Mouse (Mus musculus): ENCODE measurements around the gene Chmp2a. TPM values are rescaled to one million over a fixed set of nuclear protein-coding genes. Genes with fewer than 3 reads are reported as not detected.

Gene Chmp2a
- polyA plus RNA-seq, 1 experiment = 41.1 TPM

DNA sequence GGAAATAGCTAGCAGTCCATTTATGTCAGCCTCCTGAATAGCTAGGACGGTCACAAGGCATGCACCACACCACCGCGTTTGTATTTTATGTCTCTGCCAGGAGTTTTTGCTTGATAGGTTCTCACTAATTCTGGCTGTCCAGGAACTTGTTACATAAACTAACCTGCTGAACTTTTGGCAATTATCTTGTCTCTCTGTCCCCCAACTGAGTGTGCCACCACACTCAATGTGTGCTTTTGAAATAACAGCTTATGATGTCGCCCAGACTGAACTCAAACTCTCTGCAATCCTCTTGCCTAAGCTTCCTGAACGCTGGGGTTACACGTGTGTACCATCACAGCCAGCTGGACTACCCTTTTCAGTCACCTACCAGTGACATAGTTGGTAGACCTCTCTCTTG, 7.9 kb upstream of the Chmp2a start:
- no peak overlapping the region for H3K4me3 ChIP-seq (ENCODE audit: extremely low read depth, insufficient read depth, insufficient read length)
- DNase-seq (ENCODE audit: low read depth in 1 of 2, low spot score in 2 of 2) = no peak
- H3K36me3 ChIP-seq (ENCODE audit: control insufficient read depth, insufficient read depth, low read length) = no peaks in the 10 kb centered on the region
- 85% methylated on average over 6 of the region's 6 CpGs for WGBS
- peaks cover 17% of the 10 kb centered on the region for H3K4me1 ChIP-seq (ENCODE audit: control insufficient read depth, insufficient read depth, insufficient read length)
- peaks cover 13% of the 10 kb centered on the region for H3K27me3 ChIP-seq (ENCODE audit: control insufficient read depth, insufficient read depth, low read length)
- H3K27ac ChIP-seq (ENCODE audit: insufficient read depth, low read length) = no peak overlapping the region
- TF ChIP-seq CTCF (IDR thresholded peaks at IDR 0.05; ENCODE audit: extremely low read depth, insufficient read depth, insufficient read length, insufficient replicate concordance) (no peak), POLR2A (IDR thresholded peaks at IDR 0.05; ENCODE audit: low read depth, low read length) (no peak)

DNA sequence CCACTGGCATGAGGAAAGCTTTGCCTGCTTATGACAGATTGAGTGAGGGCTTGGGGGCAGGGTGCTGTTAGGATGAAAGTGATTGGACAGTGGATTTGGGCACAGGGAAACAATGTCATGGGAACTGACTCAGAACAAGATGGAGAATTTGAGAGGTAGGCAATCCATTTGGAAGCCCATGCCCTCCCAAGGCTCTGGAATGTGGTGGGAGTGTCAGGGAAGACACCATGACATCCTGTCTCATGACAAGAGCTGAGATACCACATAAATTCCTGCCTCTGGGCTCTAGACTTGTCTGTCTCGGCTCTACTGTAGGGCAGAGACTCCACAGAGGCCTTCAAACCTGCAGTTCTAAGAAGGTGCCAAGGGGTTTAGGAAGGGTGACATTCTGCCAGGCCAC, 6.6 kb upstream of the Chmp2a start:
- TF ChIP-seq POLR2A (IDR thresholded peaks at IDR 0.05; ENCODE audit: low read depth, low read length) = no peak
- TF ChIP-seq CTCF (IDR thresholded peaks at IDR 0.05; ENCODE audit: extremely low read depth, insufficient read depth, insufficient read length, insufficient replicate concordance) = no peak
- Histone ChIP-seq H3K27ac (ENCODE audit: insufficient read depth, low read length) (no peak overlapping the region), H3K27me3 (ENCODE audit: control insufficient read depth, insufficient read depth, low read length) (peaks cover 13% of the 10 kb centered on the region), H3K4me1 (ENCODE audit: control insufficient read depth, insufficient read depth, insufficient read length) (peaks cover 23% of the 10 kb centered on the region), H3K4me3 (ENCODE audit: extremely low read depth, insufficient read depth, insufficient read length) (no peak overlapping the region), H3K36me3 (ENCODE audit: control insufficient read depth, insufficient read depth, low read length) (no peaks in the 10 kb centered on the region)
- DNase-seq (ENCODE audit: low read depth in 1 of 2, low spot score in 2 of 2) = no peak
- 82% methylated on average over 1 of the region's 1 CpGs for WGBS

GRCm38 (mm10) chr7:13039181-13039580, 4.6 kb upstream of the Chmp2a start:
- peaks cover 8% of the 10 kb centered on the region for H3K36me3 ChIP-seq (ENCODE audit: control insufficient read depth, insufficient read depth, low read length)
- H3K27me3 ChIP-seq (ENCODE audit: control insufficient read depth, insufficient read depth, low read length) = peaks cover 10% of the 10 kb centered on the region
- no peak overlapping the region for H3K4me3 ChIP-seq (ENCODE audit: extremely low read depth, insufficient read depth, insufficient read length)
- H3K4me1 ChIP-seq (ENCODE audit: control insufficient read depth, insufficient read depth, insufficient read length) = peaks cover 24% of the 10 kb centered on the region
- DNase-seq (ENCODE audit: low read depth in 1 of 2, low spot score in 2 of 2) = no peak
- 76% methylated on average over 1 of the region's 1 CpGs for WGBS
- TF ChIP-seq CTCF (IDR thresholded peaks at IDR 0.05; ENCODE audit: extremely low read depth, insufficient read depth, insufficient read length, insufficient replicate concordance) (no peak), POLR2A (IDR thresholded peaks at IDR 0.05; ENCODE audit: low read depth, low read length) (no peak)
- no peak overlapping the region for H3K27ac ChIP-seq (ENCODE audit: insufficient read depth, low read length)

- Histone ChIP-seq H3K27me3 (ENCODE audit: control insufficient read depth, insufficient read depth, low read length) (peaks cover 5% of the 10 kb centered on the region; the same call in 1 of the 2 replicates), H3K4me1 (ENCODE audit: control insufficient read depth, insufficient read depth, insufficient read length) (peaks cover 19% of the 10 kb centered on the region), H3K4me3 (ENCODE audit: extremely low read depth, insufficient read depth, insufficient read length) (peak overlapping the region; percentile 100), H3K27ac (ENCODE audit: insufficient read depth, low read length) (peak overlapping the region; percentile 100), H3K36me3 (ENCODE audit: control insufficient read depth, insufficient read depth, low read length) (peaks cover 8% of the 10 kb centered on the region)
- 10% methylated on average over 15 of the region's 15 CpGs for WGBS
- TF ChIP-seq POLR2A (IDR thresholded peaks at IDR 0.05; ENCODE audit: low read depth, low read length) = no peak
- no peak for DNase-seq (ENCODE audit: low read depth in 1 of 2, low spot score in 2 of 2)
These were observed 4.1 kb upstream of the Chmp2a start for GRCm38 (mm10) chr7:13038621-13039169.

- Histone ChIP-seq H3K27me3 (ENCODE audit: control insufficient read depth, insufficient read depth, low read length) (no peaks in the 10 kb centered on the region), H3K4me1 (ENCODE audit: control insufficient read depth, insufficient read depth, insufficient read length) (peaks cover 14% of the 10 kb centered on the region; the same call in 1 of the 2 replicates), H3K36me3 (ENCODE audit: control insufficient read depth, insufficient read depth, low read length) (peaks cover 8% of the 10 kb centered on the region), H3K27ac (ENCODE audit: insufficient read depth, low read length) (peak within 1 kb of the TSS; percentile 100), H3K4me3 (ENCODE audit: extremely low read depth, insufficient read depth, insufficient read length) (peak within 1 kb of the TSS; percentile 100)
- peak; percentile 98 to 99 for DNase-seq (ENCODE audit: low read depth in 1 of 2, low spot score in 2 of 2)
- TF ChIP-seq CTCF (IDR thresholded peaks at IDR 0.05; ENCODE audit: extremely low read depth, insufficient read depth, insufficient read length, insufficient replicate concordance) (no peak), POLR2A (IDR thresholded peaks at IDR 0.05; ENCODE audit: low read depth, low read length) (peak; percentile 97)
- WGBS = under 1% methylated on average over 59 of the region's 65 CpGs
These were observed 3.4 kb upstream of the Chmp2a start, which contains the start of gene Ube2m for GRCm38 (mm10) chr7:13037901-13038555. Gene Ube2m (minus strand): TSS chr7:13038275.

GRCm38 (mm10) chr7:13037366-13037765, 2.8 kb upstream of the Chmp2a start:
- Histone ChIP-seq H3K27ac (ENCODE audit: insufficient read depth, low read length) (peak overlapping the region; percentile 100), H3K4me3 (ENCODE audit: extremely low read depth, insufficient read depth, insufficient read length) (peak overlapping the region; percentile 100), H3K27me3 (ENCODE audit: control insufficient read depth, insufficient read depth, low read length) (no peaks in the 10 kb centered on the region), H3K36me3 (ENCODE audit: control insufficient read depth, insufficient read depth, low read length) (peaks cover 8% of the 10 kb centered on the region), H3K4me1 (ENCODE audit: control insufficient read depth, insufficient read depth, insufficient read length) (peaks cover 14% of the 10 kb centered on the region; the same call in 1 of the 2 replicates)
- under 1% methylated on average over 26 of the region's 33 CpGs for WGBS
- DNase-seq (ENCODE audit: low read depth in 1 of 2, low spot score in 2 of 2) = no peak
- TF ChIP-seq CTCF (IDR thresholded peaks at IDR 0.05; ENCODE audit: extremely low read depth, insufficient read depth, insufficient read length, insufficient replicate concordance) = no peak
- no peak for TF ChIP-seq POLR2A (IDR thresholded peaks at IDR 0.05; ENCODE audit: low read depth, low read length)

GRCm38 (mm10) chr7:13036806-13037205, 2.2 kb upstream of the Chmp2a start:
- H3K27ac ChIP-seq (ENCODE audit: insufficient read depth, low read length) = no peak overlapping the region
- 36% methylated on average over 4 of the region's 4 CpGs for whole genome bisulfite sequencing
- H3K4me3 ChIP-seq (ENCODE audit: extremely low read depth, insufficient read depth, insufficient read length) = peak overlapping the region; percentile 100
- no peak for DNase-seq (ENCODE audit: low read depth in 1 of 2, low spot score in 2 of 2)
- no peaks in the 10 kb centered on the region for H3K27me3 ChIP-seq (ENCODE audit: control insufficient read depth, insufficient read depth, low read length)
- H3K36me3 ChIP-seq (ENCODE audit: control insufficient read depth, insufficient read depth, low read length) = peaks cover 12% of the 10 kb centered on the region
- H3K4me1 ChIP-seq (ENCODE audit: control insufficient read depth, insufficient read depth, insufficient read length) = peaks cover 14% of the 10 kb centered on the region; the same call in 1 of the 2 replicates
- TF ChIP-seq CTCF (IDR thresholded peaks at IDR 0.05; ENCODE audit: extremely low read depth, insufficient read depth, insufficient read length, insufficient replicate concordance) = no peak
- TF ChIP-seq POLR2A (IDR thresholded peaks at IDR 0.05; ENCODE audit: low read depth, low read length) = no peak

Measured in spleen, adult 2 months (tissue).